Mouse (Mus musculus) forebrain, embryonic 16.5 days (tissue): Measurements from ENCODE around the gene Fam124a. TPM values are rescaled to one million over a fixed set of nuclear protein-coding genes. Genes with fewer than 3 reads are reported as not detected.

Source experiments
- ATAC-seq: fragments of 200-750 bp; cut with Nextera tagmentation; 2 replicates; pipeline ENCODE4 v1.8.0; 2017; ENCODE audit warnings: mild to moderate bottlenecking, moderate library complexity
- H3K27ac ChIP-seq: fragments of 300-500 bp; sonication (generic); 2 replicates; pipeline ENCODE4 v1.5.1; 2014; ENCODE audit warnings: low read length, control low read depth
- H3K27me3 ChIP-seq: fragments of 300-500 bp; sonication (generic); replicated peaks from 2 replicates; pipeline ENCODE4 v1.6.1; 2014; ENCODE audit warnings: low read length; ENCODE audit not compliant: control insufficient read depth, insufficient read depth
- H3K36me3 ChIP-seq: fragments of 300-500 bp; sonication (generic); 2 replicates; pipeline ENCODE4 v1.6.1; 2014; ENCODE audit not compliant: control insufficient read depth, insufficient read depth
- H3K4me1 ChIP-seq: fragments of 300-500 bp; sonication (generic); replicated peaks from 2 replicates; pipeline ENCODE4 v1.6.1; 2014; ENCODE audit warnings: low read length; ENCODE audit not compliant: control insufficient read depth, insufficient read depth
- H3K4me2 ChIP-seq: fragments of 300-500 bp; sonication (generic); 2 replicates; pipeline ENCODE4 v1.6.1; 2014; ENCODE audit warnings: mild to moderate bottlenecking, low read length, control low read depth
- H3K4me3 ChIP-seq: fragments of 300-500 bp; sonication (generic); replicated peaks from 2 replicates; pipeline ENCODE4 v1.5.1; 2014; ENCODE audit warnings: mild to moderate bottlenecking, low read length, control low read depth
- H3K9ac ChIP-seq: fragments of 300-500 bp; sonication (generic); replicated peaks from 2 replicates; pipeline ENCODE4 v1.6.1; 2014; ENCODE audit warnings: low read depth, low read length, control low read depth
- H3K9me3 ChIP-seq: fragments of 300-500 bp; sonication (generic); 2 replicates; pipeline ENCODE4 v1.6.1; 2016; ENCODE audit warnings: low read length; ENCODE audit not compliant: control insufficient read depth
- WGBS: fragments of 180-500 bp; shearing (Covaris S2); extraction: QIAGEN DNeasy Blood & Tissue Kit; methylation state at CpG from one replicate; pipeline ENCODE4 v1.1.7; 2014; 5-methylcytosine and 5-hydroxymethylcytosine counted together
- polyA plus RNA-seq: library from polyadenylated mRNA; unstranded; fragments of >200 nt; fragmentation: Nextera tagmentation; extraction: Ambion mirVana; gene quantifications from 2 replicates; pipeline ENCODE4 v1.2.1, GENCODE M21; 2015

Fam124a gene
- polyA plus RNA-seq, result 46.2 and 47.6 TPM in 2 replicates

- H3K4me1 ChIP-seq, result peaks cover 25% of the 10 kb centered on the region
- H3K9me3 ChIP-seq, result no peaks in the 10 kb centered on the region
- H3K36me3 ChIP-seq, result no peaks in the 10 kb centered on the region
- peak within 1 kb of the TSS; percentile 74 for H3K4me3 ChIP-seq
- H3K4me2 ChIP-seq, result peak within 1 kb of the TSS; percentile 73
- H3K27me3 ChIP-seq, result no peaks in the 10 kb centered on the region
- peak within 1 kb of the TSS; percentile 90 for H3K9ac ChIP-seq
- peak; percentile 91 for ATAC-seq
- H3K27ac ChIP-seq, result peak within 1 kb of the TSS; percentile 67
- WGBS, result under 1% methylated on average over 48 of the region's 51 CpGs
These were observed at the start of gene Fam124a for GRCm38 (mm10) chr14:62555309-62555829. TSS of gene Fam124a (plus strand) at chr14:62555737.

DNA sequence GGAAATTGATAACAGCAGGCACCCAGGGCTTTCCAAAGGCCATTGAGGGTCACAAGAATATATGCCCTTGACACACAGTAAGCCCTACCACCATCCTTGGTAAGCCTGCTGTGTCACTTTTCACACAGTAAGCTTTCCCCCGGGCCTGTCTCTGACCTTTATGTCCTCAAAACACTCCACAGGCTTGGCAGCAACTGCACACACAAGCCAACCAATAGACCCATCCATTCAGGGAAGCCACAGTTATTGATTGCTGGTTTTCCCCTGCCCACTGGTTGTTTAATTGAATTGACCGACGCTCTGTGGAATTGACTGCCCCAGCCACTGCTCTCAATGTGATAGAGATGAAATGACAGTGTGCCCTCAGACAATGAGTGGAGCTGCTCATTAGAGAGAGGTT lies 49.3 kb upstream of the Fam124a start:
- 85% methylated on average over 3 of the region's 3 CpGs for WGBS
- Histone ChIP-seq H3K4me2 (no peak overlapping the region), H3K9me3 (no peaks in the 10 kb centered on the region), H3K4me3 (no peak overlapping the region), H3K9ac (no peak overlapping the region), H3K27me3 (no peaks in the 10 kb centered on the region), H3K27ac (no peak overlapping the region), H3K36me3 (no peaks in the 10 kb centered on the region), H3K4me1 (no peaks in the 10 kb centered on the region)
- no peak for ATAC-seq

DNA sequence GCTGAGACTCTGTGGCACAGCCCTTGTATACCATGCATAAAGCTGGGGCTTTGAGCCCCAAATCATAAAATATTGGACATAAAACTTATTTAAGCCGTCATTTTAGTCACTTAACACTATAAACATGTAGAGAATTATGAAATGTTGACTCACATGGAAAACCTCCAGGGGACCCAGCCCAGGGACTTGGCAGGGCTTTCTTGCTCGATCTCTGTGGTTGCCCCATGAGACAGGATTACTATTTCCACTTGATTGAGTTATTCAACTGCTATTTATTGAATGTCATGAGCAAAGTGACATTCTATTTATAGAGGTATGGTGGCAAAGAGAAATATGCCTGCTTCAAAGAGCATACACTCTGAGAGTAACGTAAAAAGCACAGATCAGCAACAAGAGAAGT lies 46.2 kb upstream of the Fam124a start:
- Histone ChIP-seq H3K9ac (no peak overlapping the region), H3K36me3 (no peaks in the 10 kb centered on the region), H3K27ac (no peak overlapping the region), H3K4me2 (no peak overlapping the region), H3K4me3 (no peak overlapping the region), H3K27me3 (no peaks in the 10 kb centered on the region), H3K4me1 (no peaks in the 10 kb centered on the region), H3K9me3 (no peaks in the 10 kb centered on the region)
- WGBS, result 67% methylated on average over 3 of the region's 3 CpGs
- ATAC-seq, result no peak

GRCm38 (mm10) chr14:62512845-62513244 lies 42.7 kb upstream of the Fam124a start:
- WGBS, result 74% methylated on average over 1 of the region's 1 CpGs
- H3K4me1 ChIP-seq, result no peaks in the 10 kb centered on the region
- H3K4me3 ChIP-seq, result no peak overlapping the region
- no peak overlapping the region for H3K9ac ChIP-seq
- H3K9me3 ChIP-seq, result no peaks in the 10 kb centered on the region
- no peak overlapping the region for H3K27ac ChIP-seq
- H3K27me3 ChIP-seq, result no peaks in the 10 kb centered on the region
- no peak for ATAC-seq
- H3K36me3 ChIP-seq, result no peaks in the 10 kb centered on the region
- H3K4me2 ChIP-seq, result no peak overlapping the region

- no peak overlapping the region for H3K9ac ChIP-seq
- H3K27ac ChIP-seq, result no peak overlapping the region
- H3K9me3 ChIP-seq, result no peaks in the 10 kb centered on the region
- no peak overlapping the region for H3K4me3 ChIP-seq
- 71% methylated on average over 2 of the region's 2 CpGs for WGBS
- H3K4me2 ChIP-seq, result no peak overlapping the region
- no peaks in the 10 kb centered on the region for H3K36me3 ChIP-seq
- no peaks in the 10 kb centered on the region for H3K4me1 ChIP-seq
- ATAC-seq, result no peak
- no peaks in the 10 kb centered on the region for H3K27me3 ChIP-seq
These were observed 24.6 kb upstream of the Fam124a start for GRCm38 (mm10) chr14:62530951-62531350.

DNA sequence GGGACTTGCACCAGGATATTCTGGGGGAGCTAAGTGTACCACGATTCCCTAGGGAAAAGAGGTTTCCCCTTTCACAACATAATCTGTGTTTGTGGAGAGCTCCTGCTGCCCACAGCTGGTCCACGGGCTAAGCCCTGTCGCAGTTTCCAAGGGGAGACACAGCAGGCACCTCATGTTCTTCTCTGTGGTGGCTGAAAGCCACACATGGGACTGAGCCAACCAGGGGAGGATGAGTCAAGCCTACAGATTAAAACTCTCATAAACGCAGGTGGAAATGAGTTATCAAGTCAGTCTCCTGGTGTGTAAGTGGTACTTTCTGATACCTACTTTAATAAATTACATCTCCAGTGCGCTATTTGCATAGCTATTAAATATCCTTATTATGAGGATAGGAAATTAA lies 19.4 kb upstream of the Fam124a start:
- no peak for ATAC-seq
- Histone ChIP-seq H3K4me3 (no peak overlapping the region), H3K4me2 (no peak overlapping the region), H3K9me3 (no peaks in the 10 kb centered on the region), H3K27ac (no peak overlapping the region), H3K27me3 (no peaks in the 10 kb centered on the region), H3K36me3 (no peaks in the 10 kb centered on the region), H3K9ac (no peak overlapping the region), H3K4me1 (no peaks in the 10 kb centered on the region)
- WGBS, result 68% methylated on average over 5 of the region's 5 CpGs

- no peak overlapping the region for H3K4me3 ChIP-seq
- ATAC-seq, result no peak
- H3K4me2 ChIP-seq, result no peak overlapping the region
- H3K36me3 ChIP-seq, result no peaks in the 10 kb centered on the region
- WGBS, result 63% methylated on average over 5 of the region's 5 CpGs
- no peak overlapping the region for H3K27ac ChIP-seq
- no peak overlapping the region for H3K9ac ChIP-seq
- H3K9me3 ChIP-seq, result no peaks in the 10 kb centered on the region
- no peaks in the 10 kb centered on the region for H3K27me3 ChIP-seq
- no peaks in the 10 kb centered on the region for H3K4me1 ChIP-seq
These were observed 18.5 kb upstream of the Fam124a start for GRCm38 (mm10) chr14:62536988-62537387.

DNA sequence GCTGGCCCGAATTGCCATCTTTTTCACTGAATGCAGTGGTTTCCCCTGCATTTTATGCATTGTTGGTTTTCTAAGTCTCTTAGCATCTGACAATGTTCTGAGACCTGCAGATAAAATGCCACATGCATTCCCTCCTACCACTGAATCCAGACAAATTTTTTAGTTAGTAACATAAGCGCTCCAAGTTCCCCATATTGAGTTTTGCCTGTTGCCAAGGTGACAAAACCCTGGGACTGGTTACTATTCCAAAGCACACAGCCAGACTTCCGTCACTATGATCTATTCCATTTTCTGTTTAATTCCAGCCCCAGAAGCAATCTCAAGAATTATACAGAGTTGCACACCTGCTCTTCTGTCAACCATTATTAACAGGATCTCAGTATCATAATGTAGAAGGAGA lies 15.7 kb upstream of the Fam124a start:
- Histone ChIP-seq H3K4me3 (no peak overlapping the region), H3K27me3 (no peaks in the 10 kb centered on the region), H3K4me1 (no peaks in the 10 kb centered on the region), H3K36me3 (no peaks in the 10 kb centered on the region), H3K4me2 (no peak overlapping the region), H3K9me3 (no peaks in the 10 kb centered on the region), H3K9ac (no peak overlapping the region), H3K27ac (no peak overlapping the region)
- 64% methylated on average over 3 of the region's 3 CpGs for WGBS
- ATAC-seq, result no peak

DNA sequence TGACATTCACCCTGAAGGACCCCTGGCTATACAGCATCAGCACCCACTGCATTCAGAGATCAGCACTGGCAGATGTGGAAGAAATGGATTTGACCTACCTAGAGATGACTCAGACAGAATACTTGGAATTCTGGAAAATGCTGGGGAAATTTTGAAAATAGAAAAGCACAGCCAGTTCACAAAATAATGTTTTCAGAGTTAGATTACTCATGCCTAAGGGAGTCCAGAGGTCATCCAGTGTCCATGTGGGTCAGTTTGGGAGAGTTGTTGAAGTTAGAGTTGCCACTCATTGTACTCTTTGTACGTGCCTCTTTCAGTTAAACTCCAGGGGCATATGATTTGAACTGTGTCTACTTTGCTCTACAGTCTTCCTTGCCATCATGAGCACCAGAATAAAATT lies 13.8 kb upstream of the Fam124a start:
- Histone ChIP-seq H3K9ac (no peak overlapping the region), H3K4me2 (no peak overlapping the region), H3K36me3 (no peaks in the 10 kb centered on the region), H3K27me3 (no peaks in the 10 kb centered on the region), H3K4me3 (no peak overlapping the region), H3K27ac (no peak overlapping the region), H3K4me1 (no peaks in the 10 kb centered on the region), H3K9me3 (no peaks in the 10 kb centered on the region)
- no peak for ATAC-seq
- WGBS, result 88% methylated on average over 1 of the region's 1 CpGs

DNA sequence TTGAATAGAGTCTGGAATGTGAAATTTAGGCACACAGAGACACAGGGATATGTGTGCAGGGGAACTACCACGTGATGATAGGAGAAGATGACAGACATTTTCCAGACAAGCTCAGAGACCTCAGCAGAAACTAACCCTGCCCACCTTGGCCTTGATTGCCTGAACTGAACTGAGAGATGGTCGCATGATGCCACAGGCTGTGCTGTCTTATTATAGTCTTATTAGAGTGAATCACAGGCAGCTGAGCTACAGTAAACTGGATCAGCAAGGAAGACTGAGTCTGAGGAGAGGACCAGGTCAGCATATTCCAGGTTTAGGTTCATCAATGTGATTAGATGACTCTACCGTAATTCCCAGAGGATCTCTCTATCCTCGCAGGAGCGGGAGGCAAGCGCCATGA lies 9.2 kb upstream of the Fam124a start:
- Histone ChIP-seq H3K9ac (no peak overlapping the region), H3K4me1 (no peaks in the 10 kb centered on the region), H3K9me3 (no peaks in the 10 kb centered on the region), H3K4me2 (no peak overlapping the region), H3K27ac (no peak overlapping the region), H3K36me3 (no peaks in the 10 kb centered on the region), H3K27me3 (no peaks in the 10 kb centered on the region), H3K4me3 (no peak overlapping the region)
- WGBS, result 85% methylated on average over 6 of the region's 6 CpGs
- ATAC-seq, result no peak
